Mouse (Mus musculus): ENCODE results near the gene Tmem88.
A peak's percentile ranks its signal among the peaks of the same experiment; 100 is the strongest.

Gene Tmem88

GRCm38 (mm10) chr11:69416921-69417448, 19.0 kb upstream of the Tmem88 start:
- no peak for DNase-seq (ENCODE audit: low read depth, low spot score)

GRCm38 (mm10) chr11:69416509-69416908, 18.5 kb upstream of the Tmem88 start:
- DNase-seq (ENCODE audit: low read depth, low spot score) = no peak

- peak; percentile 53 for DNase-seq (ENCODE audit: low read depth, low spot score)
Observed at GRCm38 (mm10) chr11:69415668-69416451, 17.8 kb upstream of the Tmem88 start.

GRCm38 (mm10) chr11:69415327-69415667, 17.3 kb upstream of the Tmem88 start:
- no peak for DNase-seq (ENCODE audit: low read depth, low spot score)

- peak; percentile 25 for DNase-seq (ENCODE audit: low read depth, low spot score)
Observed at GRCm38 (mm10) chr11:69414421-69415326, 16.6 kb upstream of the Tmem88 start.

- peak; percentile 42 for DNase-seq (ENCODE audit: low read depth, low spot score)
Observed at GRCm38 (mm10) chr11:69413221-69414181, 15.5 kb upstream of the Tmem88 start, which contains the start of gene Kdm6b. Gene Kdm6b, minus strand, starts transcription at chr11:69413675.

- no peak for DNase-seq (ENCODE audit: low read depth, low spot score)
Observed at GRCm38 (mm10) chr11:69412548-69412947, 14.5 kb upstream of the Tmem88 start.

- DNase-seq (ENCODE audit: low read depth, low spot score) = peak; percentile 85
Observed at GRCm38 (mm10) chr11:69411538-69412203, 13.6 kb upstream of the Tmem88 start.

GRCm38 (mm10) chr11:69411073-69411535, 13.1 kb upstream of the Tmem88 start:
- DNase-seq (ENCODE audit: low read depth, low spot score) = peak; percentile 86

- DNase-seq (ENCODE audit: low read depth, low spot score) = peak; percentile 94
Observed at GRCm38 (mm10) chr11:69410310-69411072, 12.5 kb upstream of the Tmem88 start.

GRCm38 (mm10) chr11:69410045-69410309, 11.9 kb upstream of the Tmem88 start:
- DNase-seq (ENCODE audit: low read depth, low spot score) = no peak

GRCm38 (mm10) chr11:69409378-69410044, 11.5 kb upstream of the Tmem88 start:
- DNase-seq (ENCODE audit: low read depth, low spot score) = peak; percentile 98

- peak; percentile 94 for DNase-seq (ENCODE audit: low read depth, low spot score)
Observed at GRCm38 (mm10) chr11:69408541-69409377, 10.7 kb upstream of the Tmem88 start.

GRCm38 (mm10) chr11:69407724-69408004, 9.6 kb upstream of the Tmem88 start:
- no peak for DNase-seq (ENCODE audit: low read depth, low spot score)

GRCm38 (mm10) chr11:69406867-69407723, 9.1 kb upstream of the Tmem88 start:
- DNase-seq (ENCODE audit: low read depth, low spot score) = no peak

GRCm38 (mm10) chr11:69406282-69406681, 8.2 kb upstream of the Tmem88 start:
- no peak for DNase-seq (ENCODE audit: low read depth, low spot score)

GRCm38 (mm10) chr11:69405397-69406200, 7.6 kb upstream of the Tmem88 start:
- peak; percentile 15 for DNase-seq (ENCODE audit: low read depth, low spot score)
